Mouse (Mus musculus) embryonic facial prominence, embryonic 15.5 days (tissue): ENCODE data around the gene Cfap20. TPM values are rescaled to one million over a fixed set of nuclear protein-coding genes. Genes with fewer than 3 reads are reported as not detected.

ENCODE experiments used
- ATAC-seq: fragments of 200-750 bp; cut with Nextera tagmentation; 2 replicates; pipeline ENCODE4 v1.8.0; 2017; ENCODE audit warnings: low read depth, moderate TSS enrichment; ENCODE audit not compliant: insufficient number of reproducible peaks, low FRiP score, low TSS enrichment
- H3K27ac ChIP-seq: fragments of 300-500 bp; sonication (generic); replicated peaks from 2 replicates; pipeline ENCODE4 v1.5.1; 2015; ENCODE audit warnings: mild to moderate bottlenecking, inconsistent platforms
- H3K27me3 ChIP-seq: fragments of 300-500 bp; sonication (generic); 2 replicates; pipeline ENCODE4 v1.6.1; 2015; ENCODE audit warnings: inconsistent platforms
- H3K36me3 ChIP-seq: fragments of 300-500 bp; sonication (generic); 2 replicates; pipeline ENCODE4 v1.6.1; 2015; ENCODE audit warnings: mild to moderate bottlenecking, inconsistent platforms
- H3K4me1 ChIP-seq: fragments of 300-500 bp; sonication (generic); 2 replicates; pipeline ENCODE4 v1.6.1; 2015; ENCODE audit warnings: inconsistent platforms
- H3K4me2 ChIP-seq: fragments of 300-500 bp; sonication (generic); replicated peaks from 2 replicates; pipeline ENCODE4 v1.6.1; 2015; ENCODE audit warnings: mild to moderate bottlenecking, inconsistent platforms
- H3K4me3 ChIP-seq: fragments of 300-500 bp; sonication (generic); replicated peaks from 2 replicates; pipeline ENCODE4 v1.5.1; 2015; ENCODE audit warnings: mild to moderate bottlenecking, inconsistent platforms
- H3K9ac ChIP-seq: fragments of 300-500 bp; sonication (generic); 2 replicates; pipeline ENCODE4 v1.6.1; 2015; ENCODE audit warnings: inconsistent platforms
- H3K9me3 ChIP-seq: fragments of 300-500 bp; sonication (generic); replicated peaks from 2 replicates; pipeline ENCODE4 v1.6.1; 2016; ENCODE audit warnings: inconsistent platforms
- WGBS: fragments of 180-500 bp; shearing (Covaris S2); methylation state at CpG from one replicate; pipeline ENCODE4 v1.1.7; 2015; 5-methylcytosine and 5-hydroxymethylcytosine counted together
- polyA plus RNA-seq: library from polyadenylated mRNA; unstranded; fragments of >200 nt; fragmentation: Nextera tagmentation; extraction: Ambion mirVana; gene quantifications from 2 replicates; pipeline ENCODE4 v1.2.1, GENCODE M21; 2015

Gene Cfap20
- polyA plus RNA-seq = 138 and 155 TPM in 2 replicates

- WGBS = 1% methylated on average over 43 of the region's 51 CpGs
- Histone ChIP-seq H3K4me2 (peak within 1 kb of the TSS; percentile 78), H3K27ac (peak within 1 kb of the TSS; percentile 95), H3K9me3 (no peaks in the 10 kb centered on the region), H3K9ac (peak within 1 kb of the TSS; percentile 96), H3K36me3 (no peaks in the 10 kb centered on the region), H3K27me3 (no peaks in the 10 kb centered on the region), H3K4me3 (peak within 1 kb of the TSS; percentile 97), H3K4me1 (peaks cover 37% of the 10 kb centered on the region)
- peak; percentile 97 for ATAC-seq
Observed at GRCm38 (mm10) chr8:95434686-95435439, at the start of gene Cfap20. TSS of gene Cfap20 (minus strand) at chr8:95434869.

DNA sequence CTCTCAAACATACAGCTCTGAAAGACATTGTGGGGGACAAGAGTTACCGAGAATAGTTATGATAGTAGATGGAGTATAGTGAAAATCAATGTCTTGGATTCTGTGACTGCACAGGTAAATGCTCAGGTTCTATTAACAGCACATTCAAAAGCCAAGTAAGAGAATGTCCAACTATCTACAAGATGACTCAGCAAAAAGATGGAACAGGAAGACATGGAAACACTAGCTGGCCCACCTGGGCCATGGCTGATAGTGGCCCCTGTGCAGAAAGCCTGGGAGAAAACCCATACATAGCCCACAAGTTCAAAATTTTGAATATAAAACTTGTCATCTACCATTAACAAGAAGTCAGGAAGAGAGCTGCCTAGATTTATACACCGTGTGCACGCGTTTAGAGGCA is 35.3 kb upstream of the Cfap20 start:
- Histone ChIP-seq H3K9me3 (no peaks in the 10 kb centered on the region), H3K4me3 (no peak overlapping the region), H3K36me3 (peaks cover 63% of the 10 kb centered on the region), H3K27me3 (no peaks in the 10 kb centered on the region), H3K9ac (no peak overlapping the region), H3K4me1 (no peaks in the 10 kb centered on the region), H3K4me2 (no peak overlapping the region), H3K27ac (no peak overlapping the region)
- ATAC-seq = no peak
- 96% methylated on average over 4 of the region's 4 CpGs for whole genome bisulfite sequencing

DNA sequence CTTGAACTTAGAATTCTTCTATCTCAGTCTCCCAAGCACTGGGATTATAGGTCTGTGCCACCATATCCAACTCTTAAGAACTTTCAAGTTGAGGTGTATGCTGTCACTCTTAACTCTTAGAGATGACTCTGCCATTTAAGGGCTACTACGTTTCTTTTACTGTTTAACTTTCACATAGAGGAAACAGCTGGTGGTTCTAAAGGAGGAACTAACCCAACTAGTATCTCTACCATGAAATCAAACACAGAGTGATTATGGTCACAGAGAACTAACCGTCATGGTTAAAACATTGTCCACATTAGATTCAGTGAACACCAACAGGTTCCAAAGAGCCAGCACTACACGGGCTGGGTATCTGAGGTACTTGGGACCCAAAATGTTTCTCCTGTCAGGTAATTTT is 34.3 kb upstream of the Cfap20 start:
- Histone ChIP-seq H3K9ac (no peak overlapping the region), H3K4me1 (no peaks in the 10 kb centered on the region), H3K27ac (no peak overlapping the region), H3K4me3 (no peak overlapping the region), H3K27me3 (no peaks in the 10 kb centered on the region), H3K36me3 (peaks cover 72% of the 10 kb centered on the region), H3K4me2 (no peak overlapping the region), H3K9me3 (no peaks in the 10 kb centered on the region)
- WGBS = 88% methylated on average over 3 of the region's 3 CpGs
- no peak for ATAC-seq

DNA sequence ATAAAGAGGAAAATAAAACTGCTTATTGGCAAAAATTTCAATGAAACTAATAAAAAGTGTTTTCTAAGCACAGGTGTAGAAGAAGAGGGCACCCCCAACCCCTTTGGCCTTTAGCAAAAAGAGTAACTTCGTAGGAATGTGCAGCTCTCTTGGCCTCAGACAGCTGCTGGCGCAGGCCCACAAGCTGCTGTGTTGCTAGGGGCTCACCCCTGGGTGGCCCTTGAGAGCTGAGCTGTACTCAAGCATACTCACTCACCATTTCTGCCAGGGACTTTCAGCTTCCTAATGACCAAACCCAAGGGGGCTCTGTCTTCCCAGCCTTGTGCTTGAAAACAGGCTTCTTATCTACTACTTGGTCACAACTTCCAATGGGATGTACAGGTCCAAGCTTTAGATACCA is 31.9 kb upstream of the Cfap20 start:
- Histone ChIP-seq H3K4me2 (no peak overlapping the region), H3K9ac (no peak overlapping the region), H3K27me3 (no peaks in the 10 kb centered on the region), H3K9me3 (no peaks in the 10 kb centered on the region), H3K4me1 (no peaks in the 10 kb centered on the region), H3K27ac (no peak overlapping the region), H3K4me3 (no peak overlapping the region), H3K36me3 (peaks cover 62% of the 10 kb centered on the region)
- no peak for ATAC-seq
- 75% methylated on average over 2 of the region's 2 CpGs for WGBS

GRCm38 (mm10) chr8:95452518-95452917 is 17.8 kb upstream of the Cfap20 start:
- 68% methylated on average over 8 of the region's 8 CpGs for WGBS
- Histone ChIP-seq H3K36me3 (peaks cover 91% of the 10 kb centered on the region), H3K4me1 (no peaks in the 10 kb centered on the region), H3K4me2 (no peak overlapping the region), H3K4me3 (no peak overlapping the region), H3K9ac (no peak overlapping the region), H3K27me3 (no peaks in the 10 kb centered on the region), H3K9me3 (no peaks in the 10 kb centered on the region), H3K27ac (no peak overlapping the region)
- ATAC-seq = no peak

DNA sequence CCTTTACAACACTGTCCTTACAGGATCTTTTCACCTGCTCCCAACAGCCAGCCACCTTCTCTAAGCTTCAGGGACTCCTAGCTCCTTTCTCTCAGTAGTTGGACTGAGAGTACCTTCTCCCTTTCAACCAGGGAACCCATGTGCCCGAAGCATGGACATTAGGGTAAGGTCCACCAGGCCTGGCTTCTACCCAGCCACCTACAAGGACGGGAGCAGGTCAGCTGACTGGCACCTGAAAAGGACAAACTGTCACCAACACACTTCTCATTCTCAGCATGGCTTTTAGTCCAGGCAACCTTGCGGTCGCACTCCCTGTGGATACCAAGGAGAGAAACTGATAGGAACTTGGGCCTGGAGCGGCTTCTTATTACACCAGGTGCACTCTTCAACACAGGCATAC is 15.6 kb upstream of the Cfap20 start:
- Histone ChIP-seq H3K27ac (no peak overlapping the region), H3K9me3 (no peaks in the 10 kb centered on the region), H3K36me3 (peaks cover 77% of the 10 kb centered on the region), H3K4me3 (no peak overlapping the region), H3K27me3 (no peaks in the 10 kb centered on the region), H3K4me1 (no peaks in the 10 kb centered on the region), H3K4me2 (no peak overlapping the region), H3K9ac (no peak overlapping the region)
- WGBS = 94% methylated on average over 5 of the region's 5 CpGs
- no peak for ATAC-seq

GRCm38 (mm10) chr8:95447661-95448060 is 13.0 kb upstream of the Cfap20 start:
- Histone ChIP-seq H3K9ac (no peak overlapping the region), H3K36me3 (peaks cover 54% of the 10 kb centered on the region), H3K27me3 (no peaks in the 10 kb centered on the region), H3K4me1 (no peaks in the 10 kb centered on the region), H3K27ac (no peak overlapping the region), H3K4me3 (no peak overlapping the region), H3K9me3 (no peaks in the 10 kb centered on the region), H3K4me2 (no peak overlapping the region)
- ATAC-seq = no peak
- 91% methylated on average over 7 of the region's 7 CpGs for WGBS

- no peak overlapping the region for H3K9ac ChIP-seq
- no peaks in the 10 kb centered on the region for H3K9me3 ChIP-seq
- no peak overlapping the region for H3K4me3 ChIP-seq
- no peak for ATAC-seq
- H3K27ac ChIP-seq = no peak overlapping the region
- H3K27me3 ChIP-seq = no peaks in the 10 kb centered on the region
- WGBS = 85% methylated on average over 4 of the region's 4 CpGs
- no peaks in the 10 kb centered on the region for H3K4me1 ChIP-seq
- no peak overlapping the region for H3K4me2 ChIP-seq
- H3K36me3 ChIP-seq = peaks cover 33% of the 10 kb centered on the region
Observed at GRCm38 (mm10) chr8:95445042-95445441, 10.4 kb upstream of the Cfap20 start.

- Histone ChIP-seq H3K27me3 (no peaks in the 10 kb centered on the region), H3K4me2 (no peak overlapping the region), H3K4me3 (no peak overlapping the region), H3K9ac (no peak overlapping the region), H3K4me1 (no peaks in the 10 kb centered on the region), H3K36me3 (no peaks in the 10 kb centered on the region), H3K9me3 (no peaks in the 10 kb centered on the region), H3K27ac (no peak overlapping the region)
- no peak for ATAC-seq
- 46% methylated on average over 5 of the region's 5 CpGs for WGBS
Observed at GRCm38 (mm10) chr8:95441491-95442039, 6.9 kb upstream of the Cfap20 start.

- H3K27ac ChIP-seq = no peak overlapping the region
- WGBS = 85% methylated on average over 5 of the region's 5 CpGs
- no peak overlapping the region for H3K4me3 ChIP-seq
Observed at GRCm38 (mm10) chr8:95440168-95440709, 5.6 kb upstream of the Cfap20 start.

DNA sequence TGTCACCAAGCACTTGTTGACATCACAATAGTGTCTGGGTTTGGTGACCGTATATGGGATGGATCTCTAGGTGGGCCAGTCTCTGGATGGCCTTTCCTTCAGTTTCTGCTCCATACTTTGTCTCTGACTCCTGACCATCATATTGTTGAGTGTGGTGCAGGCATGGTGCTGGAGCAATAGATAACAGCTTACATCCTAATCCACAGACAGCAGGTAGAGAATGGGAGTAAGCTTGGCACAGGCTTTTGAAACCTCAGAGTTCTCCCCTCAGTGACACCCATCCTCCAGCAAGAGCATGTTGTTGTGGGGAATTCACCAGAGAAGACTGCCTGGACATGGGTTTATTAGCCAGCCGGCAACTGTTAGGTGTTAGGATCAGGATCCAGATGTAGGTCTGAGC is 4.8 kb upstream of the Cfap20 start:
- 89% methylated on average over 2 of the region's 2 CpGs for WGBS
- ATAC-seq = no peak

More at GRCm38 (mm10) chr8:95440168-95440709, 5.6 kb upstream of the Cfap20 start:
- Histone ChIP-seq H3K4me2 (no peak overlapping the region), H3K4me1 (no peaks in the 10 kb centered on the region), H3K9ac (no peak overlapping the region), H3K36me3 (no peaks in the 10 kb centered on the region), H3K9me3 (no peaks in the 10 kb centered on the region), H3K27me3 (no peaks in the 10 kb centered on the region)
- ATAC-seq = no peak

More for the DNA sequence above, 4.8 kb upstream of the Cfap20 start:
- Histone ChIP-seq H3K9me3 (no peaks in the 10 kb centered on the region), H3K4me2 (no peak overlapping the region), H3K27ac (no peak overlapping the region), H3K9ac (no peak overlapping the region), H3K36me3 (no peaks in the 10 kb centered on the region), H3K4me3 (no peak overlapping the region), H3K4me1 (no peaks in the 10 kb centered on the region), H3K27me3 (no peaks in the 10 kb centered on the region)
